Mouse (Mus musculus): ENCODE measurements around the gene Pcnx3. TPM values are rescaled to one million over a fixed set of nuclear protein-coding genes. Genes with fewer than 3 reads are reported as not detected.

The Pcnx3 gene
- polyA plus RNA-seq, 1 experiment from 2014 or later, result 28.1 TPM

GRCm38 (mm10) chr19:5636036-5636570, 52.6 kb downstream of the Pcnx3 start:
- no peak overlapping the region for H3K4me2 ChIP-seq (replicated peaks; ENCODE audit: low read depth, low read length)
- no peak overlapping the region for H3K4me3 ChIP-seq (ENCODE audit: low read length)
- peaks cover 17% of the 10 kb centered on the region for H3K4me1 ChIP-seq (ENCODE audit: insufficient read depth, low read length)
- 76% methylated on average over 7 of the region's 7 CpGs for WGBS
- 0 out of 2 replicates have a peak overlapping the region, but pooled peaks have one; percentile 89 for H3K9ac ChIP-seq (replicated peaks; ENCODE audit: low read length)
- no peak for ATAC-seq (ENCODE audit: low FRiP score, low TSS enrichment)
- H3K27me3 ChIP-seq (ENCODE audit: insufficient read depth, low read length), result no peaks in the 10 kb centered on the region
- no peak overlapping the region for H3K27ac ChIP-seq (ENCODE audit: low read length)
- peaks cover 16% of the 10 kb centered on the region for H3K36me3 ChIP-seq (ENCODE audit: insufficient read depth, low read length)
- no peaks in the 10 kb centered on the region for H3K9me3 ChIP-seq (ENCODE audit: low read length)

- peaks cover 7% of the 10 kb centered on the region for H3K4me1 ChIP-seq (ENCODE audit: insufficient read depth, low read length)
- no peak for ATAC-seq (ENCODE audit: low FRiP score, low TSS enrichment)
- H3K4me3 ChIP-seq (ENCODE audit: low read length), result no peak overlapping the region
- no peaks in the 10 kb centered on the region for H3K9me3 ChIP-seq (ENCODE audit: low read length)
- no peak overlapping the region for H3K27ac ChIP-seq (ENCODE audit: low read length)
- H3K9ac ChIP-seq (replicated peaks; ENCODE audit: low read length), result no peak overlapping the region
- 82% methylated on average over 9 of the region's 9 CpGs for WGBS
- no peaks in the 10 kb centered on the region for H3K27me3 ChIP-seq (ENCODE audit: insufficient read depth, low read length)
- H3K36me3 ChIP-seq (ENCODE audit: insufficient read depth, low read length), result no peaks in the 10 kb centered on the region
- H3K4me2 ChIP-seq (replicated peaks; ENCODE audit: low read depth, low read length), result no peak overlapping the region
Measured at GRCm38 (mm10) chr19:5632120-5632519, 56.6 kb downstream of the Pcnx3 start.

- no peak overlapping the region for H3K9ac ChIP-seq (replicated peaks; ENCODE audit: low read length)
- no peaks in the 10 kb centered on the region for H3K36me3 ChIP-seq (ENCODE audit: insufficient read depth, low read length)
- no peak for ATAC-seq (ENCODE audit: low FRiP score, low TSS enrichment)
- H3K4me3 ChIP-seq (ENCODE audit: low read length), result no peak overlapping the region
- H3K9me3 ChIP-seq (ENCODE audit: low read length), result no peaks in the 10 kb centered on the region
- H3K27ac ChIP-seq (ENCODE audit: low read length), result no peak overlapping the region
- H3K4me2 ChIP-seq (replicated peaks; ENCODE audit: low read depth, low read length), result no peak overlapping the region
- H3K27me3 ChIP-seq (ENCODE audit: insufficient read depth, low read length), result no peaks in the 10 kb centered on the region
- H3K4me1 ChIP-seq (ENCODE audit: insufficient read depth, low read length), result no peaks in the 10 kb centered on the region
Measured at GRCm38 (mm10) chr19:5629907-5630306, 58.8 kb downstream of the Pcnx3 start.

GRCm38 (mm10) chr19:5625311-5625710, 63.4 kb downstream of the Pcnx3 start:
- Histone ChIP-seq H3K9ac (replicated peaks; ENCODE audit: low read length) (no peak overlapping the region), H3K27me3 (ENCODE audit: insufficient read depth, low read length) (no peaks in the 10 kb centered on the region), H3K4me3 (ENCODE audit: low read length) (no peak overlapping the region), H3K4me1 (ENCODE audit: insufficient read depth, low read length) (no peaks in the 10 kb centered on the region), H3K4me2 (replicated peaks; ENCODE audit: low read depth, low read length) (no peak overlapping the region), H3K9me3 (ENCODE audit: low read length) (no peaks in the 10 kb centered on the region), H3K27ac (ENCODE audit: low read length) (no peak overlapping the region), H3K36me3 (ENCODE audit: insufficient read depth, low read length) (no peaks in the 10 kb centered on the region)
- WGBS, result 81% methylated on average over 8 of the region's 8 CpGs
- no peak for ATAC-seq (ENCODE audit: low FRiP score, low TSS enrichment)

DNA sequence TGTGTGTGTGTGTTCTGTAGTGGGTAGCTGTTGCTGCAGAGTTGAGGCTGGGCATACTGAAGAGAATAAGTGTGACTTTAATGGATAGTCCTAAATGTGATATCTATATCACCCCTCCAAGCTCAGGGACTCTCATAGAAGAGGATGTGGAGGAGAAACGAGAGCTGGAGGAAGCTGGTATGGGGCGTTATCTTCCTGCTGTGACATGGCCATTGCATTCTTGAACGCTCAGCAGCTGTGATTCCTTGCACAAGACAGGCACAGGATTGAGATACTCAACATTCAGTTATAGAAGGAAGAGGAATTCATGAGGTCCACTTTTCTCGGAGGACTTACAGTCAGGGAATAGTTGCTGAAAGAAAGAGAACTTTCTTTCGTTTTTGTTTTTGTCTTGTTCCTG, 66.8 kb downstream of the Pcnx3 start:
- H3K4me2 ChIP-seq (replicated peaks; ENCODE audit: low read depth, low read length), result no peak overlapping the region
- H3K9ac ChIP-seq (replicated peaks; ENCODE audit: low read length), result no peak overlapping the region
- no peaks in the 10 kb centered on the region for H3K4me1 ChIP-seq (ENCODE audit: insufficient read depth, low read length)
- H3K4me3 ChIP-seq (ENCODE audit: low read length), result no peak overlapping the region
- H3K9me3 ChIP-seq (ENCODE audit: low read length), result no peaks in the 10 kb centered on the region
- no peak overlapping the region for H3K27ac ChIP-seq (ENCODE audit: low read length)
- 70% methylated on average over 5 of the region's 5 CpGs for WGBS
- no peaks in the 10 kb centered on the region for H3K36me3 ChIP-seq (ENCODE audit: insufficient read depth, low read length)
- no peak for ATAC-seq (ENCODE audit: low FRiP score, low TSS enrichment)
- no peaks in the 10 kb centered on the region for H3K27me3 ChIP-seq (ENCODE audit: insufficient read depth, low read length)

DNA sequence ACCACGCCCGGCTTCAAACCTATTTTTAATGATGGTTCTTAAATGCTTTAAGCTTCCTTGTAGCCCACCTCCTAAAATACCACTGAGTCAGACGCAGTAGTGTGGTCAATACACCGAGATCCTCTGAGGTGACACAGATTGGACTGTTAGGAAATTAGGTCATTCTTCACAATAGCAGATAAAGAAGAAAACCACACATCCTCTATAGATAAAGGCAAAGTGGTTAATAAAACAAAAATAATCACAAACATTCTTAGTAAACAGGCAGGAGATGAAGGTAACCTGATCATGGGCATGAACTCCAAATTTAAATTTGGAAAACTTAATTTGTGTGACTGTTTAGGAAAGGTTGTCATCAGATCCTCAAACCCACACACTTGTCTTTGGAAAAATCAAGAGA, 68.7 kb downstream of the Pcnx3 start:
- no peak overlapping the region for H3K4me3 ChIP-seq (ENCODE audit: low read length)
- no peak for ATAC-seq (ENCODE audit: low FRiP score, low TSS enrichment)
- H3K27ac ChIP-seq (ENCODE audit: low read length), result no peak overlapping the region
- WGBS, result 87% methylated on average over 4 of the region's 4 CpGs
- H3K4me2 ChIP-seq (replicated peaks; ENCODE audit: low read depth, low read length), result no peak overlapping the region
- H3K9ac ChIP-seq (replicated peaks; ENCODE audit: low read length), result no peak overlapping the region
- no peaks in the 10 kb centered on the region for H3K27me3 ChIP-seq (ENCODE audit: insufficient read depth, low read length)
- H3K9me3 ChIP-seq (ENCODE audit: low read length), result no peaks in the 10 kb centered on the region
- H3K36me3 ChIP-seq (ENCODE audit: insufficient read depth, low read length), result no peaks in the 10 kb centered on the region
- no peaks in the 10 kb centered on the region for H3K4me1 ChIP-seq (ENCODE audit: insufficient read depth, low read length)

GRCm38 (mm10) chr19:5614953-5615352, 73.8 kb downstream of the Pcnx3 start:
- Histone ChIP-seq H3K4me2 (replicated peaks; ENCODE audit: low read depth, low read length) (no peak overlapping the region), H3K27me3 (ENCODE audit: insufficient read depth, low read length) (no peaks in the 10 kb centered on the region), H3K4me1 (ENCODE audit: insufficient read depth, low read length) (peaks cover 5% of the 10 kb centered on the region; the same call in 1 of the 2 replicates), H3K9ac (replicated peaks; ENCODE audit: low read length) (no peak overlapping the region), H3K27ac (ENCODE audit: low read length) (no peak overlapping the region), H3K9me3 (ENCODE audit: low read length) (no peaks in the 10 kb centered on the region), H3K36me3 (ENCODE audit: insufficient read depth, low read length) (no peaks in the 10 kb centered on the region), H3K4me3 (ENCODE audit: low read length) (no peak overlapping the region)
- ATAC-seq (ENCODE audit: low FRiP score, low TSS enrichment), result no peak
- WGBS, result 60% methylated on average over 2 of the region's 2 CpGs

Small RNA genes lying within 50 kb of the gene (microRNA-seq; reads per million reads assigned to microRNA genes)
- not detected for gene Mir6987

Other genes with a start within 250 kb of the Pcnx3 start
- gene Fosl1, start 241.4 kb downstream of the Pcnx3 start, polyA plus RNA-seq (2015; fragmentation: Nextera tagmentation; extraction: Ambion mirVana), result 0.54 TPM in 1 of 2 replicates, not detected in the other
- gene Ccdc85b, start 231.0 kb downstream of the Pcnx3 start, polyA plus RNA-seq (2015; fragmentation: Nextera tagmentation; extraction: Ambion mirVana), result 7.8 and 8.6 TPM in 2 replicates
- 129 and 138 TPM in 2 replicates for gene Fibp, start 228.3 kb downstream of the Pcnx3 start, polyA plus RNA-seq (2015; fragmentation: Nextera tagmentation; extraction: Ambion mirVana)
- 1.9 and 2.1 TPM in 2 replicates for gene Ctsw, start 220.4 kb downstream of the Pcnx3 start, polyA plus RNA-seq (2015; fragmentation: Nextera tagmentation; extraction: Ambion mirVana)
- 197 and 208 TPM in 2 replicates for gene Efemp2, start 215.0 kb downstream of the Pcnx3 start, polyA plus RNA-seq (2015; fragmentation: Nextera tagmentation; extraction: Ambion mirVana)
- gene Mus81, start 200.5 kb downstream of the Pcnx3 start, polyA plus RNA-seq (2015; fragmentation: Nextera tagmentation; extraction: Ambion mirVana), result 44.2 and 50.5 TPM in 2 replicates
- gene Cfl1, start 198.5 kb downstream of the Pcnx3 start, polyA plus RNA-seq (2015; fragmentation: Nextera tagmentation; extraction: Ambion mirVana), result 2,772 and 2,914 TPM in 2 replicates
- gene 1700020D05Rik, start 185.1 kb downstream of the Pcnx3 start, polyA plus RNA-seq (2015; fragmentation: Nextera tagmentation; extraction: Ambion mirVana), result not detected in 2 replicates
- 9.9 and 10.6 TPM in 2 replicates for gene Snx32, start 178.4 kb downstream of the Pcnx3 start, polyA plus RNA-seq (2015; fragmentation: Nextera tagmentation; extraction: Ambion mirVana)
- gene Ovol1, start 128.3 kb downstream of the Pcnx3 start, polyA plus RNA-seq (2015; fragmentation: Nextera tagmentation; extraction: Ambion mirVana), result 17.2 and 18.9 TPM in 2 replicates
- gene Ap5b1, start 120.9 kb downstream of the Pcnx3 start, polyA plus RNA-seq (2015; fragmentation: Nextera tagmentation; extraction: Ambion mirVana), result 10.9 and 11.5 TPM in 2 replicates
- 133 and 146 TPM in 2 replicates for gene Rnaseh2c, start 87.0 kb downstream of the Pcnx3 start, polyA plus RNA-seq (2015; fragmentation: Nextera tagmentation; extraction: Ambion mirVana)
- gene Kat5, start 78.7 kb downstream of the Pcnx3 start, polyA plus RNA-seq (2015; fragmentation: Nextera tagmentation; extraction: Ambion mirVana), result 56.1 and 57.4 TPM in 2 replicates
- 56.9 and 58.3 TPM in 2 replicates for gene Rela, start 51.4 kb downstream of the Pcnx3 start, polyA plus RNA-seq (2015; fragmentation: Nextera tagmentation; extraction: Ambion mirVana)
- gene Sipa1, start 25.2 kb downstream of the Pcnx3 start, polyA plus RNA-seq (2015; fragmentation: Nextera tagmentation; extraction: Ambion mirVana), result 37.1 and 39.6 TPM in 2 replicates
- 41.5 and 43.8 TPM in 2 replicates for gene Map3k11, start 166 bp downstream of the Pcnx3 start, polyA plus RNA-seq (2015; fragmentation: Nextera tagmentation; extraction: Ambion mirVana)
- gene Kcnk7, start 15.5 kb upstream of the Pcnx3 start, polyA plus RNA-seq (2015; fragmentation: Nextera tagmentation; extraction: Ambion mirVana), result 0.15 and 0.23 TPM in 2 replicates
- gene Ehbp1l1, start 37.4 kb upstream of the Pcnx3 start, polyA plus RNA-seq (2015; fragmentation: Nextera tagmentation; extraction: Ambion mirVana), result 19.5 and 25.0 TPM in 2 replicates
- 93.4 and 97.9 TPM in 2 replicates for gene Fam89b, start 40.7 kb upstream of the Pcnx3 start, polyA plus RNA-seq (2015; fragmentation: Nextera tagmentation; extraction: Ambion mirVana)
- gene Ltbp3, start 52.0 kb upstream of the Pcnx3 start, polyA plus RNA-seq (2015; fragmentation: Nextera tagmentation; extraction: Ambion mirVana), result 18.1 and 21.5 TPM in 2 replicates
- 82.9 and 85.3 TPM in 2 replicates for gene Scyl1, start 82.5 kb upstream of the Pcnx3 start, polyA plus RNA-seq (2015; fragmentation: Nextera tagmentation; extraction: Ambion mirVana)
- 50.6 and 52.9 TPM in 2 replicates for gene Frmd8, start 186.4 kb upstream of the Pcnx3 start, polyA plus RNA-seq (2015; fragmentation: Nextera tagmentation; extraction: Ambion mirVana)
- 14.8 and 15.7 TPM in 2 replicates for gene Slc25a45, start 188.9 kb upstream of the Pcnx3 start, polyA plus RNA-seq (2015; fragmentation: Nextera tagmentation; extraction: Ambion mirVana)
- 3.7 and 4.4 TPM in 2 replicates for gene Tigd3, start 205.2 kb upstream of the Pcnx3 start, polyA plus RNA-seq (2015; fragmentation: Nextera tagmentation; extraction: Ambion mirVana)
- gene Dpf2, start 224.1 kb upstream of the Pcnx3 start, polyA plus RNA-seq (2015; fragmentation: Nextera tagmentation; extraction: Ambion mirVana), result 185 and 188 TPM in 2 replicates
- gene Cdc42ep2, start 235.9 kb upstream of the Pcnx3 start, polyA plus RNA-seq (2015; fragmentation: Nextera tagmentation; extraction: Ambion mirVana), result 16.5 and 17.3 TPM in 2 replicates